ENCODE assay signal across 13 mouse cellular contexts in the genomic region with DNA sequence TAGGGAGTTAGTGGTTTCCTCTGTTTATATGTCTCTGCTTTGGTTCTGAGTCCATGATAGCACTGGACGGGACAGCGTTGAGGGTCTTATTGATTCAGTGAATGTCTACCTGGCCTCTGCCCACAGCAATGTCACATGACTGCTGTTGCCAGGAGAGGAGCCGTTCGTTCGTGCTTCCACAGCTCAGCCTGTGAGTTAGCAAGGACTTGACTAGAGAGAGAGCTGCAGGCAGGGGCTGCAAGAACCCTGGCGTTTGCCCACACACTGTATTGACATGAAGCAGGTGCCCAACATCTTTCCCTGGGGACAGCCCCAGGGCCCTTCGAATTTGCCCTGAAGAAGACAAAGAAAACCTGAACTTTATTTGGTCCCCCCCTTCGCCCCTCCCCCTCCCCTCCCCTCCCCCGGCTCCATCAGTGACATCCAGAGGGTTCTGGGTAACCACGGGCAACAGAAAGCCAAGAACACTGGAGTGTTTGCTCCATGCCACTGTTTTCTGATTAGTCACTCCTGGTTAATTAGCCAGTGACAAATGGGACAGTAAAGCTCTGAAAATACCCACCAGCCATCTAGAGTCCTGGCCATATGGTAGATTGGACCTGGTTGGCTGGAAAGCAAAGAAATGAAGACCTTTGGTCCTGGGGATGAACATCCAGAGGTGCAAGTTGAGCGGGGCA.
DNase-seq lines count a peak whose midpoint lies in the region; ATAC-seq and TF ChIP-seq lines count a peak whose summit lies in the region.
"Had no signal": no experiment of that assay in that cellular context is flagged by ENCODE, and none has a peak within 500 bp of the region (broad histone marks: within the 10 kb centered on the region; RNA-seq: fewer than 3 reads in every experiment).

No protein-coding gene starts in this region.

- peak overlapping the region; percentile 65 for H3K27ac ChIP-seq in kidney, adult 2 months (ENCODE audit: insufficient read depth, low read depth, low read length)
- H3K27ac ChIP-seq in forebrain, embryonic 13.5 days = peak overlapping the region; percentile 41
- peak overlapping the region; percentile 62; the same call in 1 of the 2 replicates for H3K27ac ChIP-seq in intestine, postnatal 0 days (ENCODE audit: low read depth, low read length)
- peak overlapping the region; percentile 26; the same call in 1 of the 2 replicates for H3K27ac ChIP-seq in midbrain, embryonic 12.5 days (replicated peaks)
- H3K27ac ChIP-seq: embryonic facial prominence, embryonic 12.5 days had no signal

- peak; percentile 28; the same call in 1 of the 2 replicates for ATAC-seq in forebrain, embryonic 13.5 days
- ATAC-seq in intestine, postnatal 0 days = no peak
- peak; percentile 47; the same call in 1 of the 2 replicates for ATAC-seq in midbrain, embryonic 12.5 days (ENCODE audit: low FRiP score, low read depth)

- peaks cover 43% of the 10 kb centered on the region for H3K4me1 ChIP-seq in kidney, adult 2 months (ENCODE audit: control insufficient read depth, insufficient read depth, low read length)
- peaks cover 21% of the 10 kb centered on the region for H3K4me1 ChIP-seq in forebrain, embryonic 13.5 days
- H3K4me1 ChIP-seq in intestine, postnatal 0 days (replicated peaks; ENCODE audit: control insufficient read depth, insufficient read depth, low read length) = no peaks in the 10 kb centered on the region; the same call in 1 of the 2 replicates
- H3K4me1 ChIP-seq in midbrain, embryonic 12.5 days = peaks cover 21% of the 10 kb centered on the region

- H3K9ac ChIP-seq in forebrain, embryonic 13.5 days = no peak overlapping the region
- no peak overlapping the region for H3K9ac ChIP-seq in intestine, postnatal 0 days (ENCODE audit: low read depth, low read length)
- H3K9ac ChIP-seq in midbrain, embryonic 12.5 days (replicated peaks) = no peak overlapping the region
- H3K9ac ChIP-seq: embryonic facial prominence, embryonic 12.5 days had no signal

- 47% methylated on average over 11 of the region's 11 CpGs for WGBS in kidney, adult 2 months
- WGBS in forebrain, embryonic 13.5 days = 44% methylated on average over 11 of the region's 11 CpGs
- 42% methylated on average over 10 of the region's 11 CpGs for WGBS in intestine, postnatal 0 days
- 55% methylated on average over 11 of the region's 11 CpGs for WGBS in midbrain, embryonic 12.5 days

- H3K4me3 ChIP-seq in kidney, adult 2 months (ENCODE audit: insufficient read depth, low read depth, low read length) = no peak overlapping the region
- H3K4me3 ChIP-seq in forebrain, embryonic 13.5 days = no peak overlapping the region
- H3K4me3 ChIP-seq in intestine, postnatal 0 days (ENCODE audit: low read depth, low read length) = no peak overlapping the region
- H3K4me3 ChIP-seq in midbrain, embryonic 12.5 days = no peak overlapping the region
- H3K4me3 ChIP-seq: embryonic facial prominence, embryonic 12.5 days had no signal

- no peaks in the 10 kb centered on the region for H3K36me3 ChIP-seq in kidney, adult 2 months (ENCODE audit: control insufficient read depth, insufficient read depth, low read length)
- no peaks in the 10 kb centered on the region for H3K36me3 ChIP-seq in forebrain, embryonic 13.5 days (ENCODE audit: poor library complexity, severe bottlenecking)
- H3K36me3 ChIP-seq in intestine, postnatal 0 days (ENCODE audit: control insufficient read depth, insufficient read depth) = no peaks in the 10 kb centered on the region
- H3K36me3 ChIP-seq in midbrain, embryonic 12.5 days = no peaks in the 10 kb centered on the region

- TF ChIP-seq POLR2A in kidney, adult 2 months (IDR thresholded peaks at IDR 0.05; ENCODE audit: low read depth, low read length) = no peak

- DNase-seq in kidney, adult 2 months = peak; percentile 49
- DNase-seq in kidney, postnatal 4 days = no peak
- no peak for DNase-seq in cerebellum, postnatal 4 days (ENCODE audit: low spot score in 2 of 2)
- DNase-seq in ovary, postnatal 36 days (ENCODE audit: low spot score) = no peak
- no peak for DNase-seq in heart, adult 11 months
- DNase-seq: adrenal gland, adult 8-10 months; cerebellum, adult 11-12 months; kidney, adult 8-10 months; retina, postnatal 1 day had no signal

- H3K27me3 ChIP-seq in kidney, adult 2 months (replicated peaks; ENCODE audit: control insufficient read depth, insufficient read depth, low read length) = no peaks in the 10 kb centered on the region
- no peaks in the 10 kb centered on the region for H3K27me3 ChIP-seq in forebrain, embryonic 13.5 days
- no peaks in the 10 kb centered on the region for H3K27me3 ChIP-seq in intestine, postnatal 0 days (replicated peaks; ENCODE audit: control insufficient read depth, insufficient read depth, low read length)
- no peaks in the 10 kb centered on the region for H3K27me3 ChIP-seq in midbrain, embryonic 12.5 days
- H3K27me3 ChIP-seq: embryonic facial prominence, embryonic 12.5 days had no signal

- no peak overlapping the region for H3K4me2 ChIP-seq in forebrain, embryonic 13.5 days
- H3K4me2 ChIP-seq in intestine, postnatal 0 days (replicated peaks; ENCODE audit: low read depth) = no peak overlapping the region
- H3K4me2 ChIP-seq in midbrain, embryonic 12.5 days (replicated peaks) = no peak overlapping the region
- H3K4me2 ChIP-seq: embryonic facial prominence, embryonic 12.5 days had no signal

- H3K9me3 ChIP-seq in forebrain, embryonic 13.5 days (replicated peaks) = no peaks in the 10 kb centered on the region
- no peaks in the 10 kb centered on the region for H3K9me3 ChIP-seq in intestine, postnatal 0 days (ENCODE audit: control insufficient read depth)
- H3K9me3 ChIP-seq in midbrain, embryonic 12.5 days = no peaks in the 10 kb centered on the region
- H3K9me3 ChIP-seq: embryonic facial prominence, embryonic 12.5 days had no signal

- no peak for TF ChIP-seq CTCF in kidney, adult 2 months (conservative IDR thresholded peaks at IDR 0.05; ENCODE audit: insufficient read depth, insufficient read length, low read depth, low read length)
- no peak for TF ChIP-seq CTCF in intestine, postnatal 0 days (IDR thresholded peaks at IDR 0.05; ENCODE audit: low read depth)
